Mouse (Mus musculus) kidney, adult 11 months (tissue): Measurements from ENCODE around the gene Stim1.

Experiments used
- DNase-seq: peaks from one replicate; pipeline ENCODE4 v3.0.0; 2022

Stim1 gene

DNA sequence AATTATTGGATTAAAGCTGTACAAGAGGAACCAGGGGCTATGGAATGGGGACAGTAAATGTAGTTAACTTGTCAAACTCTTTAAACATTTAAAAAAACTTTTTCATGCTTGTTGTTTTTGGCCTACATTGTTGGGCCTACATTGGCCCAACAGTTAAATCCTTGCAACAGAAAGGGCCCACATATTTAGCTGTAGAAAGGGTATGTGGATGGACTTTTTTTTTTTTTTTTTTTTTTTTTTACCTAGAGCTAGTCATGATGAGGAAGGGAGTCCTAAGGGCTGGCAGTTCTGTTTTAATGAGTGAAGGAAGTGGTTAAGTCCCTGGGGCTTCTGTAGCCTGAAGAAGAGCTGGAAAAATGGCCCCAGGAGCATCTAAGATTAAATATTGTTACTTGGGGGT lies 42.7 kb downstream of the Stim1 start:
- DNase-seq: no peak

DNA sequence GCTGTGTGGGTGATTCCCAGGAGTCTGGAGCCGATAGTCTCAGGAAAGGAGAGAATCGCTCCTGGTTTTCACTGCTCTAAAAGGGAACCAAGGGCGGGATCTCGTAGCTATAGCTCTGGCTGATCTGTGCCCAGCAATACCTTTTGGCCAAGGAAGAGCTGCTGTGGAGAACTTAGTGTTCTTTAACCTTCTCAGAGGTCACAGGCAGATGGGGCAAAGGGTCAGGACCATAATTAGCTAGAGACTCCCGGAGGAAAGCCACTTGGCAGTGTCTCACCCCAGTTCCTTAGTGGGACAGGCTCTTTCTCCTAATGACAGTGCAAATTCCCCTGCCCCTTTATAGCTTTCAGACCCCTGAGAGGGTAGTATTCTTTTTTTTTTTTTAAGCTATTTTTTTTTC lies 43.2 kb downstream of the Stim1 start:
- no peak for DNase-seq

DNA sequence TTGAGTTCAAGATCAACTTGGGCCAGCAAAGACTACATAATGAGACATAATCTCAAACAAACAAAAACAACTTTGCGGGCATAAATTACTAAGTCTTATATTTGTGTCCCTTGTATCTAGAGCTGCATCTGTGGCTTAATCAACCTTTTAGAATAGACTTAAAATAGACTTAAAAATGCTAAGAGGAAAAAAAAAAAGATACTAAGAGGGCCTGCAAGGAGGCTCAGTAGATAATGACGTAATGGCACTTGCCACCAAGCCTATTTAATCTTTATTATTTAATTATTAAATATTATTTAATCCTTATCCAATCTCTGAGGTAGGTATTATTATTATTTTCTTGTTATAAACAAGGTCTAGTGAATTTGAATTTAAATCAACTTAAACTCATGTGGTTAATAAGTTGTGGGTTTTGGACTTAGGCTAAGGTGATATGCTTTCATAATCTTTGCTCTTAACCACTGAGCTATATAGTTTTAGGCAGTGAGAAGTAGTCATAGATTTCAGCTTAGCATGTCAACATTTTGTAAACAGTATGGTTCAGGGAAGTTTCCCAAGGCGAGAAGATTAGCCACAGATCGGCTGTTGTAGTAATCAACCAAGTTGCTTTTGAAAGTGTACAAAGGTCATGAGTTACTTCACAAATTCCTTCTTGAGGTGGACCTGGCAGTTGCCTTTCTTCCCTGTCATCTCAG lies 45.4 kb downstream of the Stim1 start:
- no peak for DNase-seq

DNA sequence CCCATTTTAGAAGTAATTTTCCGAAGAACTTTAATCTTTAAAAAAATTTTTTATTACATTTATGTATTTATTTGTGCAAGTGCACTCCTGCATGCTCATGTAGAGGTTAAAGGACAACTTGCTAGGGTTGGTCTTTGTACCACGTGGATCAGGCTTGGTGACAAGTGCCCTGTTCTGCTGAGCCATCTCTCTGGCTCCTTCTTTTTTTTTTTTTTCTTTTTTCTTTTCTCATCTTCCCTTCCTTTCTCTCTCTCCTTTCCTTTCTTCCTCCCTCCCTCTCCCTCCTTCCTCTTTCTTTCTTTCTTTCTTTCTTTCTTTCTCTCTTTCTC lies 45.9 kb downstream of the Stim1 start:
- DNase-seq: no peak

DNA sequence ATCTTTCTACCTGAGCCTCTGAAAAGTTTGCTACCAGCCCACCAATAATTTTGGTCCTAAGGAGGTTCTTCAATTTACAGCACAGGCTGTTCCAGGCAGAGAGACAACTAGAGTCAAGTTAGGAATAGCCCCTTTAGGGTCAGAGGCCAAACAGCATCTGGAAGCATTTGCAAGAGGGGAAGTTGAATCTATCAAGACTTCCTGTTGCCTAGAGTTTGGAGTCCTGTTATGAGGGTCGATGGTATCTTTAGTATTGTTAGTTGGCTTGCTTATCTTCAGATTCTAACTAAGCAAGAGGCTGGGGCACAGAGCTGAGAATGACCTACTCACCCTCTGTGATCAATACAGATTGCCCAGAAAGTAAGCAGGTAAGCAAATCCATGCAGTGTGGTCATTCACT lies 46.5 kb downstream of the Stim1 start:
- DNase-seq: no peak

DNA sequence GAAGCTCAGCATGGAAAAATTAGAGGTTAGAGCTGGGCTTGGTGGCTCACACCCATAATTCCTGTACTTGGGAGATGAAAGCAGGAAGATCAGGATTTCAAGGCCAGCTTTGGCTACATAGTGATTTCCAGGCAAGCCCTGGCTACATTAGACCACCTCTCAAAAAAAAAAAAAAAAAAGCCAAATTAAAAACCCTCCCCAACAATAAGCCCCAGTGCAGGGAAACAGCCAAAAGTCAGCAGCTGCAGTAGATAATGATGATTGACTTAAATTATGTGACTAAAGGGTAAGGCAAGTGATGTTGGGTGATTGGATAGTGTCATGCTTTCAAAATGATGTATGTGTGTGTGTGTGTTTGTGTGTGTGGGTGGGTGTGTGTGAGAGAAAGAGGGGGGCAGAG lies 47.3 kb downstream of the Stim1 start:
- DNase-seq: no peak

DNA sequence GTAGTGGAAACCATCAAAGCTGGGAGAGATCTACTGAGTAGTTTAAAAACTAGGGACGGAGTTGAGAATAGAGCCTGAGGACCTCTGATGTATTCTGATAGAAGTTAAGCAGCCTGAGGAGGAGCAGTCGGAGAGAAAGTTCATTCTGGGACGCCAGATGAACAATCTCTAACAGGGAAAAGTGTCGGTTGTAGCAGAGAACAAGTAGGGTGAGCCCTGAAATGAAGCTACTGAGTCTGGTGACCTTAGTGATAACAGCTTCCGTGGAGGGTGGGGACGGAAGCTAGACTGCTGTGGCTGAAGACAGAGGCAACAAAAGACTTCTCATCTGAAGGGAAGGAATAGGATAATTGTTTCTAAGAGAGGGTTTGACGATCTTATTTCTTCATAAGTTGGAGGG lies 47.8 kb downstream of the Stim1 start:
- no peak for DNase-seq

DNA sequence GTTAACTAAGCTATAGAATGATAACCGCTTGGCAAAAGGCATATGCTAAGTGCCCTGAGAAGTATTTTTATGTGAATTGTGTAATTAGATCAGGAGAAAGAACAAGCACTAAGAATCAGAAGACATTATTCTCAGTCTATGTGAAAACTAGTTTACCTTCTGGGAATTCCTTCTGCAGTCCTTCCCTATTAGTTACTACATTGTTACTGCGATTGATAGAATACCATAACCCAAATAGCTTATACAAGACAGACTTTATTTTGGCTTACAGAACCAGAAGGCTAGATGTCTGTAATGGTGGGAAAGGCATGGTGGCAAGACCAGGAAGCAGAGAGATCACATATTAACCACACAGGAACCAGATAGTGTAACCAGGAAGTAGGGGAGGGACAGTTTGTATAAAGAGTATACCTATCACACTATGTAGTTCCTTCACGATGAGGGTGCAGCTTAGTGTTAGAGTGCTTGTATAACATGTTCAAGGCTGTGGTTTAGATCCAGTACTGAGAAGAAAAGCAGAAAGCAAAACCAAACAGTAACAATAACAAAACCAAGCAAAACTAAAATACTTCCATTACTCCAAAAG lies 50.1 kb downstream of the Stim1 start:
- no peak for DNase-seq

DNA sequence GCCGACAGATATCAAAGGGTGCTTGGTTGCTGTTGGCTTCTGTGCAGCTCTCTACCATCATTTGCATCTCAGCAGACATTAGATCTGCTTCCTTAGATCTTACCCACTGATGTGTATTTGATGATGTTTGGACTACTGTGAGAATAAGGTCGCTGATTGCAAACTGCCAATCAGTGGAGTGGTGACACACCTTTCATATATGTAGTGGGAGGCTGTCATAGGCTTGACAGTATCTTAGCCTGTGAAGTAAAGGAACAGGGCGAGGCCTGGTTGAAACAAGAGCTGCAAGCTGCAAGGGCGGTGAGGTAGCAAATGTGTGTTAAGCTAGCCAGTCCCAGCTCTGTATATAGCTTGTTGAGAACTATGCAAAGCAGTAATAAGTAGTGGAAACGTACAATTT lies 54.5 kb downstream of the Stim1 start:
- DNase-seq: no peak

DNA sequence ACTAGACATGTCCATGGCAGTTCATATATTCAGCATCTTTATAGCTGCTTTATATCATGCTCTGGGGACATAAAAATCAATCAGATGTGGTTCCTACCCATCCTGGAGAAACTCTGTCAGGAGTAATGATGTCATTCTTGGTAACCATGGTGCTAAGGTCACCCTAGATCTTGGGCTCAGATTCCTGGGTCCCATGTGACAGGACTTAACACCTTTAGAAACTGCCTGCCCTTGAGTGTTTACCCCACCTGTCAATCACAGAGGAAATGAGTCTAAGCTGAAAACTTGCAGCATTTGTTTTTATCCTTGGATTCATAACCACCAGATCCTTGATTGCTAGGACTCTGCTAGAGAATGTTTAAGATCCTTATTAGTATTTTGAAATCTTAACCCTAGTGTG lies 58.7 kb downstream of the Stim1 start:
- no peak for DNase-seq

DNA sequence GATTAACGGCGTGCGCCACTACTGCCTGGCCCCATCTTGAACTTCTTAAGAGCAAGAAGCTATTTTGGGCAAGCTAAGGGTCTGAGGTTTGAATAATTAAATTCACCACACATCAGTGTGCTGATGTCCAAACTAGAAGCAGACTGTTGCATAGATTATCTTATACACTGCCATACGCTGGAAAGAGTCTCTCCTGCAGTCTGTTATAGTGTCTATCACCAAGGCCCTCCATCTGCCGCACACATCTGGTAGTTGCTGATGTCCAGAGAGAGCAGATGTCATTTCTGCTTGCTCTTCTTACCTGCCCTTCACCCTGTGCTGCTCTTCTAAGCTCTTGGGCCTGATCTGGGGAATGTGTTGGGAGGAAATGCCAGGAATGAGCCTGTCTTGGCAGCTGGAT lies 62.7 kb downstream of the Stim1 start:
- DNase-seq: no peak

DNA sequence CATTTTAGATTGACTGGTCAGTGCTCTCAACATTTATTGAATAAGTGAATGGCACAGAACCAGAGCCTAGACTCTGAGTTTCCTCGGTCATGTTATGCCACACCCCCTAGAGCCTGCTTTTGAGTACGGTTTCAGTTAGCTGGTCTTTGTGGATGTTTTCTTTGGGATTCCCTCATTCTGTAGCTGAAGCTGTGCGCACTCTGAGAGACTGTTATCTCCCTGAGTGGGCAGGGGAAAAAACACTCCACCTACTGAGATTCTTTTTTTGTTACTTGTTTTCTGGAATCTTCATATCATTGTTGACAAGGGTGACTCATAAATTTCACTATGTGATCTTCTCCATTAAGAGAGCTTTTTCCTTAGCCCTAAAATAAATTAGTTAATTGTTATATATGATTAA lies 63.9 kb downstream of the Stim1 start:
- DNase-seq: no peak

DNA sequence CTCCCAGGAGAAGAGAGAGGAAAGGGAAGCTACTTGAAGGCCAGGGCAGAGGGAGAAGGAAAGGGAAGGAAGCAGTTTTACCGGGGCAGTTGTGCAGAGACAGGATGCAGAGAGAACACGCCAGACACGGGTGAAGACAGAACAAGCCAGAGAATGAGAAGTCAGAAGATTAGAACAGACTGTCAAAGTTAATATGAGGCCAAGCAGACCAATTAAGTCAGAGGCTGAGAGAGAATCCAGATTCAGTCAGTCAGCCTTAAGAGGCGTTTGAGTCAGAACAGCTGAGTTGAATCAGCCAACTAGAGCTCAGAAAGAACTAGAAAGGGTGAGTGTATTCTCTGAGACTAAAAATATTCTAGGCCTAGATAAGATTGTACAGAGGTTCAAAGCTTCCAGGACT lies 66.1 kb downstream of the Stim1 start:
- DNase-seq: no peak

DNA sequence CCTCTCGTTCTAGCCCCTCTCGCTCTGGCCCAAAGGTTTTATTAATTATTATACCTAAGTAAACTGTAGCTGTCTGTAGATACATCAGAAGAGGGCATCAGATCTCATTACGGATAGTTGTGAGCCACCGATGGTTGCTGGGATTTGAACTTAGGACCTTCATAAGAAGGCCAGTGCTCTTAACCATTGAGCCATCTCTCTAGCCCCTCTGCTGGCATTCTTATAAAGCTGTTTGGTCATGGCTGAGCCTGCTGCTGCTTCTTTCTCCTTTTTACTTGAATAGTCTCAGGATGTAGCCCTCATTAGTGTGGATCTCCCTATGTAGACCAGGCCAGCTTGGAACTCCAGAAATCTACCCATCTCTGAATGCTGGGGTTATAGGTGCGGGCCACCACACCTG lies 69.7 kb downstream of the Stim1 start:
- no peak for DNase-seq

DNA sequence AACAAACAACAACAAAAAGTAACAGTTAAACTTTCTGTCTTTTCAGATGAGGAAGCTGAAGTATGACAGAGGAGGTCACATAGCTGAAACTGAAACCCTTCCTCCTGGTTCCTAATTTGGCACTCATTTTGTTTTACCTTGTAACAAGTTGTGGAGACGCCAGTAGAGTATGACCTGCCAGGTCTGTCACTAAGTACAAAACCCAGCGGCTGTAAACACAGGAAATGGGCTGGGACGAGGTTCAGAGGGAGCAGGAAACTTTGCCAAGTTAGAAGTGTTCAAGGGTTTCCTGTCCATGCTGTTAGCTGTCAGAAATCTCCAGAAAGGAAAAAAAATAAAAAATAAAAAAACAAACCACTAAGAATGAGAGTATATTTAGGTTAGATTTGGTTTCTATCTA lies 70.3 kb downstream of the Stim1 start:
- DNase-seq: peak; percentile 74

DNA sequence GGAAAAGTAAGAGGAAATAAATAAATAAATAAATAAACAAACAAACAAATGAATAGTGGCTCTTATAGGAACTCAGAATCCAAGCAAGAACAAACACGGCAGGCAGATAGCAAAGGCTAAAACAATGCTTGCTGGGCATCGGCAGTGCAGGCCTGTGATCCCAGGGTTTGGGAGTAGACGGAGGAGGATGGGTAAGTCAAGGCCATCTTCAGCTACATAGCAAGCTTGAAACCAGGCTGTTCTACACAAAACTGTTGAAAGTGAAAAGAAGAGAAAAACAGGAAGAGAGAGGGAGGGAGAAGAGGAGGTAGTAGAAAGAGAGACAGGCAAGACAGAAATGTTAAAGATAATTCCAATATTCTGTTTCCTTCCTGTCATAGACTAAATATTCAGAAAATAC lies 71.3 kb downstream of the Stim1 start:
- DNase-seq: no peak

DNA sequence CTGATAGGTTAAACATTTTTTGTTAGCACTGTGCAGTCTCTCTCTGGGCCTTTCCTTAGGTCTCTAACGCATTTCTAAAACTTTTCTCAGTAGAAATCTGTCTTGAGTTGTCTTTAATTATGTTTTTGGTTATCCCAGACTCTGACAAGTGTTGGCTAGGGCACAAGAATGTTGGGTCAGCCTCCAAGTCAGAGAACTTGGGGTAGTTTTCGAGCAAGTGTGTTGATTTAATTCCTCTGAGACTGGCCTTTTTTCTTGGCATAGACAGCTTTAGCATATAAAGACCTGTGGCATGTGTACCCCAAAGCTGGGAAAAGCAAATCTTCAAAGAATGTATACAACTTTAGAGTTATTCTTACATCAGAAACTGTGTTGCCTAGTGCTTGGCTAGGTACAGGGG lies 78.3 kb downstream of the Stim1 start:
- DNase-seq: peak; percentile 18

DNA sequence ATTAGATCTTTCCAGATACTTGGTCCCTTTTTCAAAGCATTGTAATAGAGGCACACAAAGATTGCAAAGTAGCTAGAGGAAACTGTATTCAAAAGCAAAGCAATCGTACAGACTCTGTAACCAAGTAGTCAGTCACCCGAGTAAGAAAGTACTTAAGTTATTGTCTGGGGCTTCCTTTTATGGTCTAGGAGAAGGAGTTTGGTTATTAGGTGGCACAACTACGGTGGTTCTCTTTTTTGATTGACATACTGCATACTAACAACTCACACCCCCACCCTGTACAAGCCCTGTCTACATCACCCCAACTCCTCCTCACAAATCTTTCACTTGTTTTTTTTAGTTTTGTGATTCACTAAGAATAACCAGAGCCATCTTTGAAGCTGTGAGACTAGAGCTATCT lies 79.7 kb downstream of the Stim1 start:
- no peak for DNase-seq

DNA sequence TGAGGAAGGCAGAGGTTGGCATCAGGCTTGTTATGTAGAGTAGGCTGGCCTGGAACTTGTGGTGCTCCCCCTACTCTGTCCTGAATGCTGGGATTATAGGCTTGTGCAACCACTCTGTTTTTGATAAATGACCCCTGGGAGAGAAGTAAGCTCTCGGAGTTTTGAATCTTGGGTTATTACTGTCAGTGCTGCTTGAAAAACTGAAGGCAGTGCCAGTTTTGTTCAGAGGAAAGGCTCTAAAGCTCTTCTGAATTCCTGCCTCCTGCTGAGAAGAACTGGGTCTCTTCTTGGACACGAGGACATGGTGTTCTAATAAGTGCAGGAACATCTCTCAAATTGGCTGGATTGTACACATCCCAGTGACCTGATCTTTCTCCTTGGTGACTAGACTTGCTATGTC lies 81.1 kb downstream of the Stim1 start:
- DNase-seq: no peak

DNA sequence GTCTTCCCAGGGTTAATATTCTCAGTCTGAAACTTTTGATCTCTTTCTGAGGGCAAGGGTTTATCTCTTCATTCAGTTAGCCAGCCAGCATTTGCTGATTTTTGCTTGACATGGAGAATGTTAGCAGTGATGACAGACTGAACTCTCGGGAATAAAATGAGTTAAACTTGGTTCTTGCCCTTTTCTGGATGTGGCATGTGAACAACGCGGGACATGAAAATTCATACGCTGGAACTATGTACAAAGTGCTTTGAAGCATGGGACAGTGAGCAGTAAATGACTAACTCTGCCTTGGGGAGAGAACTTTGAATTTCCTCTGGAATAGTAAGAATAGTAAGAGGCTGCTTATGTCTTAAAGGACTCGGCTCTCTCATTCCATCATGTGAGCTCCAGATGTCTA lies 81.6 kb downstream of the Stim1 start:
- peak; percentile 30 for DNase-seq

DNA sequence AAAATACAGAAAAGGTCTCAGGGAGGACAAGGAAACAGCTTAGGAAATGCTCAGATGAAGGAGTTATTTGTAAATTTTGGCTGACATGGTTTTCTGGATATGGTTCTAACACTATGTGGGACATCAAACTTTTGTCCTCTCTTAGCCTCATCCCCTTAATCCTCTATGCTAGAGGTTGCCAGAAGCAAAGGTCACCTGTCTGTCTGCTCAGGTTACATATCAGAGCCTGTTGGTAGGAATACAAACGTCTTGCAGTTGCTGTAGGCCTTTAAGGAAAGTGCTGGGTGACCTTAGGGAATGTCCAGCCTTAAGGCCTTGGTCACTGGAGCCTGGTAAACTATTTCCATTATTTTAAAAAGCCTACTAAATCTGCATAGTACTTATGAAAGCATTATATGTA lies 85.8 kb downstream of the Stim1 start:
- DNase-seq: no peak

DNA sequence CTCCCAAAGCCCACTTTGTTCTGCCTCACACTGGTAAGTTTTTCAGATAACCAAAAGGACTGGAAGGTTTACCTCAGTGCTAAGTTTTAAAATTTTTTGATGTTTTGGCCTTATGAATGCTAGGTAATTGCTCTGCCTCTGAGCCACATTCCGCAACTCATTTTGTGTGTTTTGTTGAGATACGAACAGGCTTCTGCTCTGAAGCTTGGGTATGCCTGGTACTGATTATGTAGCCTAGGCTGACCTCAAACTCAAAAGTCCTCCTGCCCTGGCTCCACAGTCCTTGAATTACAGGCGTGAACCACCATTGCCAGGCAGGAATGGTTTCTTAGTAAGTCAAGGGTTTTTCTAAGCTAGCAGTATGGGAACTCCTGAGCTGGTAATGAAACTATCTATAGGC lies 90.5 kb downstream of the Stim1 start:
- no peak for DNase-seq

DNA sequence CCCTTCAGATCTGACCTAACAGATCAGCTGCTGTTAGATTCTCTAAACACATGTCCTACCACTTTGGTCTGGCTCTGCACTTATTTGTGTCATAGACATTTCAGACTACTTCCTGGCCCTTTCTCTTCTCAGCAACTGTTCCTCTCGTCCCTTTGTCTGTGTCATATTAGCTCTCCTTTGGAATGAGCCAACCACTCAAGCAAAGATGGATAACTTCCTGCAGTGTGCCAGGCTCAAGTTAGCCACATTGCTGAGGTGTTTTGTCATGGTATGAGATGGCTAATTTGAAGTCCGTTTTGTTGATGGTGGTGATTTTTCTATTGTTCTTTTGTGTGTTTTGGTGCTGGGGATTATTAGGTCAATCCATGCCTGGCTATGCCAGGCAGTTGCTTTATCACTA lies 93.7 kb downstream of the Stim1 start:
- no peak for DNase-seq

DNA sequence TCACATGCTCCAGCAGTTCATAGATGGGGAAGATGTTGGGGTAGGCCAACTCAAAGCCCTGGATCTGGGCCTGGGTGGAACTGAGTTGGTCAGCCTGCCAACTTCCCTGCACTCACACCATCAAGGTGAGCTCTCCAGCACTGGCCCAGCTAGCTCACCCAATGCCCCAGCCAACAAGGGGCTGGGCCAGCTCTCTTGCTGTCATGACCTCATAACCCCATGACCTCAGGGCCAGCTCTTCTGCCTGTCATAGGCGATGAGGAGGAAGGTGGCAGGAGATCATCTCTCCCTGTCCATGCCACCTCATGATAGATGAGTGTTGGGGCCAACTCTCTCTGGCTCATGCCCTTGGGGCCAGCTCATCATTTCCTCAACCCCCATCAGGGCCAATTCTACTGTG lies 96.2 kb downstream of the Stim1 start:
- DNase-seq: no peak

DNA sequence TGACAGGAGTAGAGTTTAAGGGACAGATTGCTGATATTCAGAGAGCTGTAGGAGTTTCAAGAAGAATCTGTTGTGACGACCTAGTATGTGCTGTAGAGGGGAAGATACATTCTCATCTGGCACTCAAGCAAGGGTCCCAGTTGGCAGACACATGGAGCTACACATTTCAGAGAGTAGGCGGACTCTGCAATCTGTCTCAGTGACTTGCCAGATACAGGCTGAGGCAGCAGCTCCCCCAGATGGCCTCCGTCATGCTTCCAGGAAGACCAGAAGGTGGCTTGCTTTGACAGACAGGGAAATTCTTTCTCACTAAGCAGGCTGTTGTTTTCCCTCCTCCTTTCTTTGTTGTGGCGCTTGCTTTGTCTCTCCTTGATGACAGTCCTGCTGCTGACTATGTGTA lies 102.1 kb downstream of the Stim1 start:
- no peak for DNase-seq

DNA sequence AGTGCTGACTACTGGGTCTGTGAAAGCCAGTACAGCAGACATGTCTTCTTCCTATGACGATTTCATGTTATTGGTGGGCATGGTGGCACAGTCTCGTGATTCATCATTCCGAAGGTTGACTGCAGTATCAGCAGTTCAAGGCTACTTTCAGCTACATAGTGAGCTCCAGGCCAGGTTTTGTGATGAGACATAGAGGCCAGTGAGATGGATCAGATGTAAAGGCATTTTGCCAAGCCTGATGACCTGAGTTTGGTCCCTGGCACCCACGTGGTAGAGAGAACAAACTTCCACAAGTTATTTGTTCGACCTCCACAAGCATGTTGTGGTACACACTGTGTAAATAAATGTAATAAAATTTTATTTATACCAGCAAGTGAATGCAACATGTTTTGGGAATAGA lies 102.9 kb downstream of the Stim1 start:
- DNase-seq: no peak
